Mouse (Mus musculus): ENCODE data around the gene Fam234b. TPM values are rescaled to one million over a fixed set of nuclear protein-coding genes. Genes with fewer than 3 reads are reported as not detected.

Gene Fam234b
- polyA plus RNA-seq, 1 experiment from 2014 or later = 20.9 TPM

- TF ChIP-seq CTCF (IDR thresholded peaks at IDR 0.05; ENCODE audit: low read depth) = no peak
- no peak overlapping the region for H3K9ac ChIP-seq (ENCODE audit: low read depth, low read length)
- H3K27me3 ChIP-seq (replicated peaks; ENCODE audit: control insufficient read depth, insufficient read depth, low read length) = no peaks in the 10 kb centered on the region
- no peak overlapping the region for H3K4me3 ChIP-seq (ENCODE audit: low read depth, low read length)
- no peak overlapping the region for H3K27ac ChIP-seq (ENCODE audit: low read depth, low read length)
- ATAC-seq = no peak
- H3K4me1 ChIP-seq (replicated peaks; ENCODE audit: control insufficient read depth, insufficient read depth, low read length) = no peaks in the 10 kb centered on the region; the same call in 1 of the 2 replicates
- H3K36me3 ChIP-seq (ENCODE audit: control insufficient read depth, insufficient read depth) = no peaks in the 10 kb centered on the region
- WGBS = 76% methylated on average over 14 of the region's 14 CpGs
- no peaks in the 10 kb centered on the region for H3K9me3 ChIP-seq (ENCODE audit: control insufficient read depth)
- H3K4me2 ChIP-seq (replicated peaks; ENCODE audit: low read depth) = no peak overlapping the region
These were observed 26.0 kb upstream of the Fam234b start for GRCm38 (mm10) chr6:135171736-135172135.

DNA sequence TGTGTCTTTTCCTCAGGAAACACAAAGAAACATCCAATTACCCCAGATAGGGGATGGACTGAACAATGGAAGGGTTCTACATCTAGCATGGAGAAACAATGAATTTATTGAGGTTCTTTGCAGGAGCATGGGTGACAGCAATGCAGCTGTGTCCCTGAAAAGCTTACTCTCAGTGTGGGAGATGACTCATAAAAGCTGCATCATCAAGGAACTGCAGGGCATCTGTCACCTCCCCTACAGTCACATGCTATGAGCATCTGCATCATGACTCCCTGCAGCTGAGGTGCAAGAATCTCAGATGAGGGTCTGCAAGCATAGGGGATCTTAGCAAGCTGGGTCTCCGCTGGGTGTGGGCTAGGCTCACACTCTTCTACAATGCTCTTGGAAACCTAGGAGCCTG lies 22.8 kb upstream of the Fam234b start:
- WGBS = 96% methylated on average over 1 of the region's 1 CpGs

GRCm38 (mm10) chr6:135177271-135177670 lies 20.5 kb upstream of the Fam234b start:
- Histone ChIP-seq H3K4me2 (replicated peaks; ENCODE audit: low read depth) (no peak overlapping the region), H3K27ac (ENCODE audit: low read depth, low read length) (no peak overlapping the region), H3K4me3 (ENCODE audit: low read depth, low read length) (no peak overlapping the region), H3K9me3 (ENCODE audit: control insufficient read depth) (no peaks in the 10 kb centered on the region), H3K36me3 (ENCODE audit: control insufficient read depth, insufficient read depth) (no peaks in the 10 kb centered on the region), H3K9ac (ENCODE audit: low read depth, low read length) (no peak overlapping the region), H3K27me3 (replicated peaks; ENCODE audit: control insufficient read depth, insufficient read depth, low read length) (no peaks in the 10 kb centered on the region), H3K4me1 (replicated peaks; ENCODE audit: control insufficient read depth, insufficient read depth, low read length) (no peaks in the 10 kb centered on the region)
- TF ChIP-seq CTCF (IDR thresholded peaks at IDR 0.05; ENCODE audit: low read depth) = no peak
- no peak for ATAC-seq

More for the DNA sequence above, 22.8 kb upstream of the Fam234b start:
- no peak for TF ChIP-seq CTCF (IDR thresholded peaks at IDR 0.05; ENCODE audit: low read depth)
- Histone ChIP-seq H3K27me3 (replicated peaks; ENCODE audit: control insufficient read depth, insufficient read depth, low read length) (no peaks in the 10 kb centered on the region), H3K4me3 (ENCODE audit: low read depth, low read length) (no peak overlapping the region), H3K4me2 (replicated peaks; ENCODE audit: low read depth) (no peak overlapping the region), H3K27ac (ENCODE audit: low read depth, low read length) (no peak overlapping the region), H3K4me1 (replicated peaks; ENCODE audit: control insufficient read depth, insufficient read depth, low read length) (no peaks in the 10 kb centered on the region), H3K9me3 (ENCODE audit: control insufficient read depth) (no peaks in the 10 kb centered on the region), H3K9ac (ENCODE audit: low read depth, low read length) (no peak overlapping the region), H3K36me3 (ENCODE audit: control insufficient read depth, insufficient read depth) (no peaks in the 10 kb centered on the region)
- no peak for ATAC-seq

DNA sequence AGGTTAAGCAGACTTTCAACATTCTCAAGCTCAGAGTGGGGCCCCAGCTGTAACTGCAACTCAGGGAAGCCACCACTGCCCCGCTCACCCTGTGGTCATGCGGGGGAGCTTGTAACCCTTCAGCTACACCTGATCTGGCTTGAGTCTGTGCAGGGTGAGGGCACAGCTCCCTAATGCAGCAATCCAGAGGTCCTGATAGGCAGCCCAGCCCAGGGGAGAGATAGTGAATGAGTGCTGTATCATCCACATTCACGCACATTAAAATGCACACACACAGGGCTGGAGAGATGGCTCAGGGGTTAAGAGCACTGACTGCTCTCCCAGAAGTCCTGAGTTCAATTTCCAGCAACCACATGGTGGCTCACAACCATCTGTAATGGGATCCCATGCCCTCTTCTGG lies 19.2 kb upstream of the Fam234b start:
- Histone ChIP-seq H3K4me3 (ENCODE audit: low read depth, low read length) (no peak overlapping the region), H3K36me3 (ENCODE audit: control insufficient read depth, insufficient read depth) (no peaks in the 10 kb centered on the region), H3K9me3 (ENCODE audit: control insufficient read depth) (no peaks in the 10 kb centered on the region), H3K27ac (ENCODE audit: low read depth, low read length) (no peak overlapping the region), H3K4me1 (replicated peaks; ENCODE audit: control insufficient read depth, insufficient read depth, low read length) (no peaks in the 10 kb centered on the region), H3K4me2 (replicated peaks; ENCODE audit: low read depth) (no peak overlapping the region), H3K27me3 (replicated peaks; ENCODE audit: control insufficient read depth, insufficient read depth, low read length) (no peaks in the 10 kb centered on the region), H3K9ac (ENCODE audit: low read depth, low read length) (no peak overlapping the region)
- WGBS = 32% methylated on average over 3 of the region's 3 CpGs
- no peak for TF ChIP-seq CTCF (IDR thresholded peaks at IDR 0.05; ENCODE audit: low read depth)
- no peak for ATAC-seq

DNA sequence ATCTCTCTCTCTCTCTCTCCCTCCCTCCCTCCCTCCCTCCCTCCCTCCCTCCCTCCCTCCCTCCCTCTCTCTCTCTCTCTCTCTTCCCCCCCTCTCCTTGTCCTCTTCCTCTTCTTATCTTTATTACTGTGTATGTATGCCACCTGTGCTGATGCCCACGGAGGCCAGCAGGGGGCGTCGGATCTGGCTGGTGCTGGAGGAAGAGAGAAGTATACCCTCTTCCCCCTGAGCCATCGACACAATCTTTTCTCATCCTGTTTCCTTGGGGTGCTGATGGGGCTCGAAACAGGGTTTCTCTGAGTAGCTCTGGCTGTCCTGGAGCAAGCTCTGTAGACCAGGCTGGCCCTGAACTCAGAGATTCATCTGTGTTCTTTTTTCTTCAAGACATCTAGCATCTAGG lies 14.9 kb upstream of the Fam234b start:
- peak; percentile 58 for TF ChIP-seq CTCF (IDR thresholded peaks at IDR 0.05; ENCODE audit: low read depth)
- ATAC-seq = no peak
- Histone ChIP-seq H3K9ac (ENCODE audit: low read depth, low read length) (no peak overlapping the region), H3K27me3 (replicated peaks; ENCODE audit: control insufficient read depth, insufficient read depth, low read length) (no peaks in the 10 kb centered on the region), H3K4me1 (replicated peaks; ENCODE audit: control insufficient read depth, insufficient read depth, low read length) (no peaks in the 10 kb centered on the region), H3K36me3 (ENCODE audit: control insufficient read depth, insufficient read depth) (no peaks in the 10 kb centered on the region), H3K9me3 (ENCODE audit: control insufficient read depth) (no peaks in the 10 kb centered on the region), H3K27ac (ENCODE audit: low read depth, low read length) (no peak overlapping the region), H3K4me3 (ENCODE audit: low read depth, low read length) (no peak overlapping the region), H3K4me2 (replicated peaks; ENCODE audit: low read depth) (no peak overlapping the region)
- WGBS = 47% methylated on average over 5 of the region's 5 CpGs

DNA sequence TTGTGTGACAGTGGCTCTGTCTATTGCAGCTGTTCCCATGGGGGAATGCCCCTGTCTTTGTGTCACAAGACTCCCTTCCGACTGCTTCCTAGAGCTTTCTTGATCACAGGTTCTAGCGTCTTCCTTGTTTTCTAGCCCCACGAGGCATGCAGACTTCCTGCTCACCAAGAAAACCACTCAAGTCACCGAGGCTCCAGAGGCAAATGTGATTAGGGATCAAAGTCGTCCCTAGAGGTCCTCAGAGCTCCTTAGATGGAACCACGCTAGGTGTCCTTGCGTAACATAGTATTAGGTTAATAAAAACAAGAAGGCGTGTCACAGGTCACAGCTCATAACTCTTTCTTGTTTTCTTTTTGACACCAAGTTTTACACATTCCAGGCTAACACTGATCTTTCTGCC lies 13.8 kb upstream of the Fam234b start:
- Histone ChIP-seq H3K4me1 (replicated peaks; ENCODE audit: control insufficient read depth, insufficient read depth, low read length) (no peaks in the 10 kb centered on the region), H3K36me3 (ENCODE audit: control insufficient read depth, insufficient read depth) (no peaks in the 10 kb centered on the region), H3K4me3 (ENCODE audit: low read depth, low read length) (no peak overlapping the region), H3K27me3 (replicated peaks; ENCODE audit: control insufficient read depth, insufficient read depth, low read length) (no peaks in the 10 kb centered on the region), H3K9ac (ENCODE audit: low read depth, low read length) (no peak overlapping the region), H3K4me2 (replicated peaks; ENCODE audit: low read depth) (no peak overlapping the region), H3K27ac (ENCODE audit: low read depth, low read length) (no peak overlapping the region), H3K9me3 (ENCODE audit: control insufficient read depth) (no peaks in the 10 kb centered on the region)
- peak; percentile 88 for ATAC-seq
- 18% methylated on average over 8 of the region's 8 CpGs for WGBS
- TF ChIP-seq CTCF (IDR thresholded peaks at IDR 0.05; ENCODE audit: low read depth) = peak; percentile 74

Measured in intestine, postnatal 0 days (tissue).